8 mouse cellular contexts compared by ENCODE assay signal in the genomic region with DNA sequence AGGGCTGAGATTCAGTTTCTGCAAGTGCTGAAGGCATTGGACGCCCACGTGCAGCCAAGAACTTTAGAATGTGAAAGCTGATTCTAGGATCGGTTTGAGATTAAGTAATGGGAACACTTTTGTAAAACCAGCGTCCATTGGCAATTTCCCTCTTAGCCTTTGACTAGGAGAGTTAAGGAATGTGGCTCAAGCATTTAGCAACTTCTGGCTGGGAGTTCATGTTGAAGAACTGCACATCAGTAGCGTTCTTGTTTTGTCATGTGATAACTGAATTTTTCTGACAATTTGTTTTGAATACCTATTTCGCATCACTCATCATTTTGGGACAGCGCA. TPM values are rescaled to one million over a fixed set of nuclear protein-coding genes. Genes with fewer than 3 reads are reported as not detected.
DNase-seq lines count a peak whose midpoint lies in the region; ATAC-seq and TF ChIP-seq lines count a peak whose summit lies in the region.

No protein-coding gene starts in this region.

- no peaks in the 10 kb centered on the region for H3K27me3 ChIP-seq in cerebellum, adult 2 months (ENCODE audit: control insufficient read depth, insufficient read depth, low read length)
- H3K27me3 ChIP-seq in spleen, adult 2 months (ENCODE audit: control insufficient read depth, insufficient read depth, low read length): no peaks in the 10 kb centered on the region
- H3K27me3 ChIP-seq in liver, embryonic 11.5 days (replicated peaks; ENCODE audit: control insufficient read depth, insufficient read depth, low read length): no peaks in the 10 kb centered on the region

- TF ChIP-seq CTCF in cerebellum, adult 2 months (IDR thresholded peaks at IDR 0.05; ENCODE audit: borderline replicate concordance, insufficient read depth, low read depth, low read length): no peak
- no peak for TF ChIP-seq CTCF in spleen, adult 2 months (IDR thresholded peaks at IDR 0.05; ENCODE audit: extremely low read depth, insufficient read depth, insufficient read length, insufficient replicate concordance)

- H3K27ac ChIP-seq in cerebellum, adult 2 months (ENCODE audit: insufficient read depth, low read length): no peak overlapping the region
- H3K27ac ChIP-seq in spleen, adult 2 months (ENCODE audit: insufficient read depth, low read length): no peak overlapping the region
- H3K27ac ChIP-seq in liver, embryonic 11.5 days (ENCODE audit: low read depth, low read length): no peak overlapping the region

- no peak for DNase-seq in cerebellum, adult 2 months
- no peak for DNase-seq in cerebellum, postnatal 25 days
- no peak for DNase-seq in spleen, adult 2 months (ENCODE audit: low read depth in 1 of 2, low spot score in 2 of 2)
- no peak for DNase-seq in spleen, postnatal 36 days (ENCODE audit: low spot score in 2 of 2)
- DNase-seq in liver, embryonic 11.5 days (ENCODE audit: low spot score): no peak
- no peak for DNase-seq in right cerebral cortex, postnatal 25 days
- DNase-seq in right cerebral cortex, postnatal 36 days (ENCODE audit: low spot score in 2 of 2): no peak

- ATAC-seq in liver, embryonic 11.5 days (replicated peaks; ENCODE audit: low FRiP score): no peak
- no peak for ATAC-seq in megakaryocyte progenitor cell, adult 5-6 weeks (replicated peaks; ENCODE audit: poor library complexity)

- H3K4me1 ChIP-seq in cerebellum, adult 2 months (ENCODE audit: control insufficient read depth, insufficient read depth, low read length): no peaks in the 10 kb centered on the region
- H3K4me1 ChIP-seq in spleen, adult 2 months (ENCODE audit: control insufficient read depth, insufficient read depth, insufficient read length): no peaks in the 10 kb centered on the region
- H3K4me1 ChIP-seq in liver, embryonic 11.5 days (replicated peaks; ENCODE audit: control insufficient read depth, insufficient read depth, low read length): peaks cover 4% of the 10 kb centered on the region

- peak overlapping the region; percentile 68 for H3K4me2 ChIP-seq in liver, embryonic 11.5 days

- H3K9me3 ChIP-seq in liver, embryonic 11.5 days (ENCODE audit: control insufficient read depth, low read length): no peaks in the 10 kb centered on the region

- no peak for TF ChIP-seq POLR2A in cerebellum, adult 2 months (IDR thresholded peaks at IDR 0.05; ENCODE audit: borderline replicate concordance, insufficient read depth, low read length)
- TF ChIP-seq POLR2A in spleen, adult 2 months (IDR thresholded peaks at IDR 0.05; ENCODE audit: low read depth, low read length): no peak

- H3K9ac ChIP-seq in liver, embryonic 11.5 days (ENCODE audit: low read depth, low read length): peak overlapping the region; percentile 93

- peaks cover 1% of the 10 kb centered on the region; the same call in 1 of the 2 replicates for H3K36me3 ChIP-seq in spleen, adult 2 months (ENCODE audit: control insufficient read depth, insufficient read depth, low read length)
- no peaks in the 10 kb centered on the region for H3K36me3 ChIP-seq in liver, embryonic 11.5 days (ENCODE audit: control insufficient read depth, insufficient read depth, low read length)

- 33% methylated on average over 7 of the region's 7 CpGs for WGBS in cerebellum, adult 2 months
- WGBS in spleen, adult 2 months: 31% methylated on average over 7 of the region's 7 CpGs
- WGBS in liver, embryonic 11.5 days: 38% methylated on average over 7 of the region's 7 CpGs

- H3K4me3 ChIP-seq in cerebellum, adult 2 months (replicated peaks; ENCODE audit: insufficient read depth, low read depth, low read length): peak overlapping the region; percentile 99
- H3K4me3 ChIP-seq in spleen, adult 2 months (ENCODE audit: extremely low read depth, insufficient read depth, insufficient read length): peak overlapping the region; percentile 64
- H3K4me3 ChIP-seq in liver, embryonic 11.5 days (ENCODE audit: low read depth, low read length): peak overlapping the region; percentile 85

RNA-seq across cellular contexts. Expression of gene Yae1d1, which starts 0.3 kb away (rescaled TPM):
- polyA plus RNA-seq in cerebellum, adult 2 months (2012; rRNA removed): 25.5 and 27.0 TPM in 2 replicates
- polyA plus RNA-seq in spleen, adult 2 months (2012; rRNA removed): 2.3 and 2.7 TPM in 2 replicates
- polyA plus RNA-seq in liver, embryonic 11.5 days (2014; fragmentation: Nextera tagmentation; extraction: Ambion mirVana): 57.8 and 59.3 TPM in 2 replicates
- 10.8 and 16.0 TPM in 2 replicates for total RNA-seq in megakaryocyte progenitor cell, adult 5-6 weeks (2015)
- 7.7 and 18.9 TPM in 2 replicates for total RNA-seq in megakaryocyte progenitor cell, adult 5-6 weeks (2017)

RNA-seq across cellular contexts. Expression of gene Rala, which starts 49.4 kb away (rescaled TPM):
- 47.5 and 51.5 TPM in 2 replicates for polyA plus RNA-seq in cerebellum, adult 2 months (2012; rRNA removed)
- 6.9 and 7.0 TPM in 2 replicates for polyA plus RNA-seq in spleen, adult 2 months (2012; rRNA removed)
- 52.6 and 56.1 TPM in 2 replicates for polyA plus RNA-seq in liver, embryonic 11.5 days (2014; fragmentation: Nextera tagmentation; extraction: Ambion mirVana)
- 12.3 and 18.0 TPM in 2 replicates for total RNA-seq in megakaryocyte progenitor cell, adult 5-6 weeks (2015)
- total RNA-seq in megakaryocyte progenitor cell, adult 5-6 weeks (2017): 18.9 and 23.0 TPM in 2 replicates
